Mouse (Mus musculus) ES-E14 (cell line): ENCODE results near the gene Gm16181. TPM values are rescaled to one million over a fixed set of nuclear protein-coding genes. Genes with fewer than 3 reads are reported as not detected.

Experiments
- DNase-seq: peaks from one replicate; pipeline ENCODE4 v3.0.0-alpha.2; 2013; ENCODE audit warnings: low read depth, low spot score
- H3K27ac ChIP-seq: 2 replicates; pipeline ENCODE4 v1.5.1; 2012; ENCODE audit warnings: low read depth, mild to moderate bottlenecking, low read length, moderate library complexity, mixed read lengths; ENCODE audit not compliant: poor library complexity, insufficient read depth, severe bottlenecking
- H3K36me3 ChIP-seq: 2 replicates; pipeline ENCODE4 v1.6.1; 2012; ENCODE audit warnings: mild to moderate bottlenecking, low read length, moderate library complexity, mixed read lengths; ENCODE audit not compliant: control insufficient read depth, poor library complexity, insufficient read depth, severe bottlenecking
- H3K4me1 ChIP-seq, 2 experiments: fragments of 150-350 bp in 1 of 2; sonication (generic) in 1 of 2; 2 replicates each; pipeline ENCODE4 v1.6.1; 2012; ENCODE audit warnings: low read length in 2 of 2, mild to moderate bottlenecking in 1 of 2, mixed read lengths in 1 of 2; ENCODE audit not compliant: control insufficient read depth in 2 of 2, insufficient read depth in 2 of 2, poor library complexity in 1 of 2
- H3K4me3 ChIP-seq, 2 experiments: fragments of 150-350 bp in 1 of 2; sonication (generic) in 1 of 2; 2 replicates each; pipeline ENCODE4 v1.5.1; 2012; ENCODE audit warnings: low read length in 2 of 2, low read depth in 1 of 2, mild to moderate bottlenecking in 1 of 2, mixed read lengths in 1 of 2; ENCODE audit not compliant: insufficient read depth in 1 of 2, poor library complexity in 1 of 2, severe bottlenecking in 1 of 2
- H3K9ac ChIP-seq: 2 replicates; pipeline ENCODE4 v1.6.1; 2012; ENCODE audit warnings: low read depth, mild to moderate bottlenecking, low read length, mixed read lengths; ENCODE audit not compliant: poor library complexity, insufficient read depth, severe bottlenecking
- H3K9me3 ChIP-seq: fragments of 150-350 bp; sonication (generic); 2 replicates; pipeline ENCODE4 v1.6.1; 2012; ENCODE audit warnings: low read depth, mild to moderate bottlenecking, low read length; ENCODE audit not compliant: control insufficient read depth, insufficient read depth
- CHD2 ChIP-seq: IDR thresholded peaks from 2 replicates; pipeline ENCODE4 v1.6.1; 2014; ENCODE audit warnings: mild to moderate bottlenecking, low read depth, low read length, inconsistent platforms
- HCFC1 ChIP-seq: IDR thresholded peaks from 2 replicates; pipeline ENCODE4 v1.6.1; 2012; ENCODE audit warnings: low read length, inconsistent platforms, borderline replicate concordance; ENCODE audit not compliant: insufficient read depth
- MAFK ChIP-seq: IDR thresholded peaks from 2 replicates; pipeline ENCODE4 v1.6.1; 2014; ENCODE audit warnings: mild to moderate bottlenecking, low read depth, low read length, inconsistent platforms; ENCODE audit not compliant: insufficient read depth
- ZC3H11A ChIP-seq: IDR thresholded peaks from 2 replicates; pipeline ENCODE4 v1.6.1; 2012; ENCODE audit warnings: low read depth, mild to moderate bottlenecking, inconsistent platforms, low read length, borderline replicate concordance
- ZNF384 ChIP-seq: IDR thresholded peaks from 2 replicates; pipeline ENCODE4 v1.6.1; 2012; ENCODE audit warnings: low read depth, low read length, inconsistent platforms
- in situ Hi-C, 2 experiments: fragments of 600-800 bp; cut with MboI; formaldehyde crosslinking; loops; one replicate each; pipeline ENCODE4 v1.15.1; 2025; ENCODE audit warnings: low sequenced_read_pairs in 2 of 2, inconsistent platforms in 1 of 2; ENCODE audit not compliant: unreplicated experiment in 2 of 2
- total RNA-seq: library from RNA; depleted of rRNA; stranded (reverse); fragments of 300-350 nt; gene quantifications from 2 replicates; pipeline ENCODE4 v1.2.3, GENCODE M21; 2012

Gene Gm16181
- total RNA-seq, 1 experiment = not detected

- in situ Hi-C loops = no loop called here
- Histone ChIP-seq H3K9me3 (no peaks in the 10 kb centered on the region), H3K36me3 (no peaks in the 10 kb centered on the region), H3K4me1 (no peaks in the 10 kb centered on the region), H3K4me3 (no peak within 1 kb of the TSS), H3K27ac (no peak within 1 kb of the TSS), H3K9ac (no peak within 1 kb of the TSS)
- TF ChIP-seq ZC3H11A = no peak
- TF ChIP-seq MAFK = no peak
- no peak for TF ChIP-seq CHD2
- TF ChIP-seq HCFC1 = no peak
- TF ChIP-seq ZNF384 = no peak
- no peak for DNase-seq
These were observed 18.8 kb upstream of the Gm16181 start, which contains the start of gene Tnf for GRCm38 (mm10) chr17:35201787-35202186. Gene Tnf, minus strand, starts transcription at chr17:35202007.

- no peaks in the 10 kb centered on the region for H3K36me3 ChIP-seq
- no peak overlapping the region for H3K4me3 ChIP-seq
- TF ChIP-seq ZC3H11A (no peak), ZNF384 (no peak), CHD2 (no peak), HCFC1 (no peak), MAFK (no peak)
- no peaks in the 10 kb centered on the region for H3K9me3 ChIP-seq
- DNase-seq = no peak
- H3K27ac ChIP-seq = no peak overlapping the region
- H3K4me1 ChIP-seq = no peaks in the 10 kb centered on the region
- H3K9ac ChIP-seq = no peak overlapping the region
- in situ Hi-C loops = no loop called here
These were observed 18.2 kb upstream of the Gm16181 start for GRCm38 (mm10) chr17:35202442-35202841.

GRCm38 (mm10) chr17:35204494-35205379 is 15.9 kb upstream of the Gm16181 start, which contains the start of gene Lta:
Gene Lta, minus strand, starts transcription at chr17:35205351.
- no peak for DNase-seq
- Histone ChIP-seq H3K4me1 (no peaks in the 10 kb centered on the region), H3K36me3 (no peaks in the 10 kb centered on the region), H3K27ac (no peak within 1 kb of the TSS), H3K9ac (no peak within 1 kb of the TSS), H3K4me3 (peak within 1 kb of the TSS; percentile 20 to 54; a peak in 3 of 4 replicates), H3K9me3 (no peaks in the 10 kb centered on the region)
- in situ Hi-C loops = no loop called here
- no peak for TF ChIP-seq ZNF384
- no peak for TF ChIP-seq ZC3H11A
- TF ChIP-seq CHD2 = no peak
- TF ChIP-seq HCFC1 = no peak
- TF ChIP-seq MAFK = no peak

GRCm38 (mm10) chr17:35205380-35205769 is 15.3 kb upstream of the Gm16181 start:
- Histone ChIP-seq H3K27ac (no peak overlapping the region), H3K9ac (no peak overlapping the region), H3K4me1 (no peaks in the 10 kb centered on the region), H3K9me3 (no peaks in the 10 kb centered on the region), H3K36me3 (no peaks in the 10 kb centered on the region), H3K4me3 (peak overlapping the region; percentile 20 to 54; a peak in 3 of 4 replicates)
- TF ChIP-seq CHD2 (no peak), ZNF384 (peak; percentile 44; the same call in 1 of the 2 replicates)
- in situ Hi-C loops = no loop called here
- no peak for DNase-seq
